Mouse (Mus musculus) CD4-positive helper T cell, adult 2 months (primary cell): ENCODE data around the gene Gm49405.
"Not testable (repeated sequence)": the region's sequence is repeated elsewhere in the genome, so short reads cannot be mapped to it uniquely, and the experiment has no call there.

ENCODE experiments used
- DNase-seq: peaks from one replicate; pipeline ENCODE4 v3.0.0-alpha.2; 2012; ENCODE audit warnings: low read depth, missing footprints, low spot score

The Gm49405 gene

DNA sequence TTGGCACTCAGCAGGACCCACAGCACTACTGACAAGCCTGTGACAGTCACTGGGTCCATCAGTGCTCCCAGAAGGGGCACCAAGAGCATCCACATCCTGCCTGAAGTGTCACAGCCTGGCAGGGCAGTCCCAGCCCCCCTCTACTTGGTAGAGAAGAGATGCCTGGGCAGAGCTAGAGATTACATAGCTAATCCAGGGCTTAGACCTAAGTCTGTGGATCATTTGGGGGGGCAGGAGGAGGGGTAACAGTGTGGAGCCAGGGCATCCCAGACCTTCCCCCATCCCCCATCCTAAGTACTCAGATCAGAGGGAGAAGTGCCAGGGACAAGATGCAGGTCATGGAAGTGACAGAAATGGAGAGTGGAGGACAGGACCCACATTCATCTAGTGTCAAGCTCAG is 14.4 kb downstream of the Gm49405 start:
- no peak for DNase-seq

DNA sequence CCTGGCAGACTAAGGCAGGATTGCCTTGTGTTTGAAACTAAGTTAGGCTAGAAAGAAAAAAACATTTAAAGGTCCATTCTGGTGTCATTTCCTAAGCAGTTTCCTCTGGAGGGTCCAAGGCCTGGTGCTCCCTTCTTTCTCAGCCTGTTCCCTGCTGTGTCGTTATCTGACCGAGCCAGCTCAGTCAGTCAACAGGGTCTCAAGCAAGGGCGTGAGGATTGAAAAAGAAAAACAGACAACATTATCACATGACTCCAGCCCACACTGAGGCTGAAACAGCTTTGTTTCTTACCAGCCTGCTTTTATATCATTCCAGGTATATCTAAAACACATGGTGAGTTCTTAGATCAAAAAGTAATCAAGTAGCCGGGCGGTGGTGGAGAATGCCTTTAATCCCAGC is 15.2 kb downstream of the Gm49405 start:
- DNase-seq = no peak

DNA sequence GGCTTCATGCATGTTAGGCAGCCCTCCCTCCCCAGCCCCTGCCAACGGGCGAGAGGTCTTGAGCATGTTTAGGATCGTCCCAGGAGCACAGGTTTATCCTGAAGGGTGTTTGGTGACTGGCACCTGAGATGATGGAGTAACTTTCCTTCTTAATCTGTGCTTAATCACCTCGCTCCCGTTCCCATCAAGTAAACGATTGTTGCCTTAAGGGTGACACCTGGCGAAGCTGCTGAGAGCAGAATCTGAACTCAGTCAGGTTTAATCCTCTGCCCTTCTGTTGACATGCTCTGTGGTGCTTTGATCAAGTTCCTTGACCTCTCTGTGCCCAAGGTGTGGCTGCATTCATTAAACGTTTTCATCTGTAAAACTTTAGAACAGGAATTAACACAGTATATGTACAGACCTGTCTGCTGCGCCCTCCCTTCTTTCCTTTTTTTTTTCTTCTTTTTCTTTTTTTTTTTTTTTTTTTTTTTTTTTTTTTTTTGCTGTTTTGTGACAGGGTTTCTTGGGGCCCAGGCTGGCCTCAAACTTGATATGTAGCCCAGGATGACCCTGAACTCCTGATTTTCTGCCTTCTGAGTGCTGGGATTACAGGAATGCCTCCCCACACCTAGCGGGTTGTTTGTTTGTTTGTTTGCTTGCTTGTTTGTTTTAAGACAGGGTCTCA is 17.6 kb downstream of the Gm49405 start:
- DNase-seq = no peak

DNA sequence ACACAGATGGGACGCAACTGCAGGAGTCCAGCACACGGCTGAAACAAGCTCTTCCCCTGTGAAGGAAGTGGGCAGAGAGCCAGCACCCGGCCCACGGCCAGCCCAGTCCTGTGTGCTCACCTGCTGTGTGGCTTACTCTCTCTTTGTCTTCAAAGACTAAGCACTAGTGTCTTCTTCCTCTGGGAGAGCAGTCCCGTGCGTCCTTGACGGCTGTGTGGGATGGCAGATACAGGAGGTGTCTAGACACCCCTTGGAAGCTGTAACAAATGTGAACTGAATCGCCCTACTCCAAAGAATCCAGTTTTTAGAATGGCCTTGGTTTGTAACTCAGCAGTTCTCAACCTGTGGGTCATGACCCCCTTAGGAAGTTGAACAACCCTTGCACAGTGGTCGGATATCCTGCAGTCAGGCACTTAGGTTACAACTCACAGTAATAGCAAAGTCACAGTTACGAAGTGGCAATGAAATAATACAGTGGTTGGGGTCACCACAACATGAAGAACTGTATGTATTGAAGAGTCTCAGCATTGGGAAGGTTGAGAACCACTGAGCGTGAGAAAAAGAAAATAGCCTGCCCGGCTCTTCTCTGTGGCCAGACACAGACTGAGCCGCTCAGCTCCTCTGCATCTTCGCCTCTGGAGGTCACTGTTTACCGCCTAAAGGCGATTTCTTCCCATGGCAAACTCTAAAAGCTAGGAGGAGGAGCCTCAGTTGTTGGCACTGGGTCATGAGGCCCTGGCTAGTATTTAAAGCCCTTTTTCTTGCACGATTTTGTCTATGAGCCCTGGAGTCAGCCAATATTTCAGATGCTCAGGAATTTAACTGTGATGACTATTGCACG is 18.5 kb downstream of the Gm49405 start:
- peak; percentile 77 for DNase-seq

DNA sequence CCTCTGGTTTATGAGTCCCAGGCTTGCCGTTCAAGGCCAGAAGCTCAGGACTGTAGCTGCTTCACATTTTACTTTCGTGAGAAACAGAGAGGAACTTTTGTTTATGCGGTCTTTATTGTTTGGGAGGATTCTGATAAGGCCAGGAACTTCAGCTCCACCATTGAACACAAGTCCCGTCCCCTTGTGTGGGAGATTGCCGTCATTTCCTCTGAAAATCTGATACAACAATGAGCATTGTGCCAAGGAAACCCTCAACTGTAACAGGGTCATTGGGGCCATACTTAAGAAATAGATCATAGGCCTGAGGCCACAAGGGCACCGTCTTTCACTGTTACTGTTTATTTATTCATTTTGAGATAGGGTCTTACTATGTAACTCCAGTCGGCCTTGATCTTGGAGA is 22.8 kb downstream of the Gm49405 start:
- DNase-seq = no peak

DNA sequence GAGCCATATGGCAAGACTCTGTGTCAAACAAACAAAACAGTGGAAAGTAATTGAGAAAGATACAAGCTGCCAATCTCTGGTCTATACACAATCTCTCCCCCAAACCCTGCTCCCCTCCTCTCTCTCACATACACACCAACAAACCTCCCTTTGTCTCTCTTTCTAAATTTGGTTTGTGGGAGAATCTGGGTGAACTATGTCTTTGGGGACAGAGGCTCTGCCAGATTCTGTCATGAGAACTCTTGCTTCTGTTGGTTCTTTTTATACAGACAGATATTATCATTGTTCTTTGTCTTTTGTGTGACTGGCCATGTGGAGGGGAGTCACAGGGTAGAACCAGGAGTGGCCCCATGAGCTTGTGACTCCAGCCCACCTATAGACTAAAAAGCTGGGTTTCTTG is 27.1 kb downstream of the Gm49405 start:
- DNase-seq = no peak

DNA sequence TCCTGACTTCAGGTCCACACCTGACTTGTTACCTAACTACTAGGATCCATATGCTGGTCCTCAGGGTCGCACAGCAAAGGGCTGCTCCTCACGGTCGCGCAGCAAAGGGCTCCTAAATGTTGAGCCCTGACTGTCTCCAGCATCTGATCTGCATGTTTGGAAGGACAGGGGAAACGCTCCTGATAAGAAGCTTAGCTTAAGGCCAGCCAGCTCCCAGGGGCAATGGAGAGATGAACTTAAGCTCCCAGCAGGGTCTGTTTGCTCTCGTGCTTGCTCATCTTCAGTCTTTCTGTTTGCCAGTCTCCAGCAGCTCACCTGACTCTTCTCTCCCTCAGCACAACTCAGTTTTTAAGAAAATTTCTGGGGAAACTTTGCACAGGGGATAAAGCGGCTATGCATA is 32.2 kb downstream of the Gm49405 start:
- DNase-seq = no peak

DNA sequence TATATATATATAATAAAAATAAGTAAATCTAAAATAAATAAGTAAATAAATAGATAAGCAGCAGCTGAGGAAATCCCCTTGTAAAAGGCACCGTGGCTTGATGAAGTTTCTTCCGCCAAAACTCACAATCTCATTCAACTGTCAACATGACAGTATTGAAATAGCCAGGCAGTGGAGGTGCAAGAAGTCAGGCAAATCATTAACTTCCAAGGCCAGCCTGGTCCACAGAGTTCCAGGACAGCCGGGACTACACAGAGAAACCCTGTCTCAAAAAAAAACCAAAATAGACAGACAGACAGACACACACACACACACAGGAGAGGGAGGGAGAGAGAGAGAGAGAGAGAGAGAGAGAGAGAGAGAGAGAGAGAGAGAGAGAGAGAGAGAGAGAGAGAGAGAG is 32.9 kb downstream of the Gm49405 start:
- no peak for DNase-seq

DNA sequence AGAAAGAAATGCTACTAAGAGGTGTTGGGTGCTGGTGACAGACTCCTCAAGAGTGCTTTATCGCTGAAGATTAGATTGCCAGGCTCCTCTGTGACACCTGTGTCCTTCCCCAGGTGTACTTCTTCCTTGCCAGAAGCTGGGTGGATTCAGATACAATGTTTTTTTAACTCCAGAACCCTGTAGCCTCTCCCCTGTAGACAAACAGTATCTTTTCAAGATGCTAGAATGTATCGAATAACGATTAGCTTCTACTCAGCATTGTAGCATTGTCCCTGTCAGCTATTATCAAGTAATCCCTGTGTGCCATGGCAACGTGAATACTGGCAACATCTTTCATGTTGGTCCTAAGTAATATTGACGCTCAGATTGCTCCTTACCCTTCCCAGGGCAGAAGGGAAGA is 33.3 kb downstream of the Gm49405 start:
- no peak for DNase-seq

DNA sequence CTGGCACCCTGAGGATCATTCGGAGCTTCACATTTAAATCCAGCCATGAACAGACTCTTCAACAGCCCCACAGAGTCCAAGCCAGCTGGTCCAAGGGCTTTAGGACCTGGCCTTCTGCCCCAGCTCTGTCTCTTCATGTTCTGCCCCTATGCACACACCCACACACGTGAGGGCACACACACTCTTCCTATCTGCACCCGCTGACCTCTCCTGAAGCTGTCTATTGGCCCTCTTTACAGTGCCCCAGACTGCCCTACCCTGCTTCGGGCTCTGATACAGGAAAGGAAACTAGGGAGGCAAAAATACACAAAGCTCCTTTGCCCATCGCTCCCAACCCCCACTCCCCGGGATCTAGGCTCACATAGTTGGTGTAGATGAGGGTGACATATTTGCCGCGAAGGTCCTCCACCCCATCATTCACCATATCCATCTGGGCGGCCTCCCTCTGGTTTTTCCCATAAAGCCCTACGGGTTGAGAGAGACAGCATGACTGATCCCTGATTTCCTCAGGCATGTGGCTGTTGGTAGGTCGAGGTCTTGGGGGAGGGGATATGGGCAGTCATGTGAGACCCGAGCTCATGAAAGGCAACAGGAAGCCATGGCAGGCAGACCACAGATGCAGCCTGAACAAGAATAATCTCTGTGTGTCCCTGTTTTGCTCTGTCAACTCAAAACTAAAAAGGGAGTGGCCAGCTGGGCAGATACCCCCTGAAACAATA is 36.1 kb downstream of the Gm49405 start:
- no peak for DNase-seq

DNA sequence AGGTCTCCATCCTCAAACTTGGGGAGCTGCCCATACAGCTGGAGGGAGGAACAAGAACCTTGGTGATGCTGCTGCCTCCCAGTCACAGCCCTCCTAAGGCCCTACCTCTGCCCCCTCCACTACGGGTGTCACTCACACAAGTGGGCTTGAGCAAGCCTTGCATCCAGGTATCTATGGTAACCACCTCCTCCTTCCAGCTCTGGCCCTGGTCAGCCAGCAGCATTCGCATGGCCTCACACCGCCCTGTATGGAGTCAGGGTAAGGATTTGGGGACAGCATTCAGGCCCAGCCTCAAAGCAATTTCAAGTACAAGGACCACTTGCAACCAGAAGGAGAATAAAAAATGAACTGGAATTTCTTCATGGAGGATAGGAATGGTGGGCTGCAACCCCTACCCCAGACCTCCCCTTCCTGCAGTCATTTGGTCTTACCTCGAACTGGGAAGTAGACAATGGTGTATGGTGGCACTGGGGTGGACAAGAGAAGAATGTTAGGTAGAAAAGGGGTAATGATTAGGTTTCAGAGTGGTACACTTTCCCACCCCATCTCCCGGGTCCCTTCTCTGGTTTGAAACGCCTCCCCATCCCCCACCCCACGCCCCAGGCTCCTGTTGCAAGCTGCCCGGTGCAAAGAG is 36.8 kb downstream of the Gm49405 start:
- DNase-seq = not testable (repeated sequence)

DNA sequence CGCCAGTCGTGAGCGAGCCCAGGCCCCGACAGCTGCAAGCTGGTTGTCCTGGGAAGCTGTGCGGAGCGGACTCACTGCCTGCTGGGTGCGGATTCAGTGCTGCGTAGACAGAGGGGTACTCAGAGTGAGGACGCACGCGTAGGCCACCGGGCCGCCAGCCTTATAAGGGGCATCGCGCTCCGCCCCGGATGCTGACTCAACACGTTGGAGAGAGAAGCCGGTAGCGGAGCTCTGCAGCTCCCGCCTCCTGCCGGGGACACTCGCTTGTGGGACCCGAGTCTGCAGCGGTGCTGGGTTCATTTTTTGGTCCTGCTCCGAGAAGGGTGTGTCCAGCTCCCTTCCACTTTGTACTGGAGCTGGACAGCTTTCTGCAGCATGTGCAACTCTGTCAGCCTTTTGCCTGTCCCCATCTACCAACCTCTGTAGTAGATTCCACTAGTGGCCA is 37.4 kb downstream of the Gm49405 start, which contains the start of gene Gstp1:
Gstp1 (minus strand) TSS at position 198 of the 445 bp plus-strand sequence.
- DNase-seq = peak; percentile 88

DNA sequence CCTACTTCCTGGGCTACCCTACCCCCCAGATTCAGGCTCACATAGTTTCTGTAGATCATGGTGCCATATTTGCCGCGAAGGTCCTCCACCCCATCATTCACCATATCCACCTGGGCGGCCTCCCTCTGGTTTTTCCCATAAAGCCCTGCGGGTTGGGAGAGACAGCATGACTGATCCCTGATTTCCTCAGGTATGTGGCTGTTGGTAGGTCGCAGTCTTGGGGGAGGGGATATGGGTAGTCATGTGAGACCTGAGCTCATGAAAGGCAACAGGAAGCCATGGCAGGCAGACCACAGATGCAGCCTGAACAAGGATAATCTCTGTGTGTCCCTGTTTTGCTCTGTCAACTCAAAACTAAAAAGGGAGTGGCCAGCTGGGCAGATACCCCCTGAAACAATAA is 40.5 kb downstream of the Gm49405 start:
- DNase-seq = not testable (repeated sequence)

DNA sequence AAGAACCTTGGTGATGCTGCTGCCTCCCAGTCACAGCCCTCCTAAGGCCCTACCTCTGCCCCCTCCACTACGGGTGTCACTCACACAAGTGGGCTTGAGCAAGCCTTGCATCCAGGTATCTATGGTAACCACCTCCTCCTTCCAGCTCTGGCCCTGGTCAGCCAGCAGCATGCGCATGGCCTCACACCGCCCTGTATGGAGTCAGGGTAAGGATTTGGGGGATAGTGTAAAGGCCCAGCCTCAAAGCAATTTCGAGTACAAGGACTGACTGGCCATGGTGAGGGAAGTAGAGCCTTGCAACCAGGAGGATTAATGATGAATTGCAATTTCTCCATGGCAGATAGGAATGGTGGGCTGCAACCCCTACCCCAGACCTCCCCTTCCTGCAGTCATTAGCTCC is 41.1 kb downstream of the Gm49405 start:
- not testable (repeated sequence) for DNase-seq

DNA sequence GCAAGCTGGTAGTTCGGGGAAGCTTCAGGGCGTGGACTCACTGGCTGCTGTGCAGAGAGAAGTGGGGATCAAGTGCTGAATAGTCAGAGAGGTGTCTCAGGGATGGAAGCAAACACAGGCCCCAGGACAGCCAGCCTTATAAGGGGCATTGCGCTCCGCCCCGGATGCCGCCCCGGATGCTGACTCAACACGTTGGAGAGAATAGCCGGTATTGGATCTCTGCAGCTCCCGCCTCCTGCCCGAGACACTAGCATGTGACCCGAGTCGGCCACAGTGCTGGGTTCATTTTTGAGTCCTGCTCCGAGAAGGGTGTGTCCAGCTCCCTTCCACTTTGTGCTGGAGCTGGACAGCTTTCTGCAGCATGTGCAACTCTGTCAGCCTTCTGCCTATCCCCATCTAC is 41.7 kb downstream of the Gm49405 start:
- DNase-seq = no peak

DNA sequence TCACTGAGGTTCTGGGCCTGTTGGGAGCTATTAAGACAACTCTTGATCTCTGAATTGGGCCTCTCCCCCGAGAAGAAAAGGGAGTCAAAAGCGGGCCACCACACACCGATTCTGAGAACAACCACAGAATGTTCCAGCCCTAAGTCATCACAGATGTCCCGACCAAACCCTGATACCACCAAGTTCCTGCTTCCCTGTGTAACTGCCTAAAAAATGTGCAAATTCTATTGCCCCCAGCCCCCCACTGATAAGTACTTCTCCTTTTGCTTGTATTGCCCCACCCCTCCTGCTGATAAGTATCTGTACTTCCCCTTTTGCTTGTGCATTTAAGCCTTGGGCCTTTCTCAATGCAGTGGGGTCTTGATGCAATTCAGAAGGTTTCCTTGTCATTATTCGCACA is 43.7 kb downstream of the Gm49405 start:
- not testable (repeated sequence) for DNase-seq

DNA sequence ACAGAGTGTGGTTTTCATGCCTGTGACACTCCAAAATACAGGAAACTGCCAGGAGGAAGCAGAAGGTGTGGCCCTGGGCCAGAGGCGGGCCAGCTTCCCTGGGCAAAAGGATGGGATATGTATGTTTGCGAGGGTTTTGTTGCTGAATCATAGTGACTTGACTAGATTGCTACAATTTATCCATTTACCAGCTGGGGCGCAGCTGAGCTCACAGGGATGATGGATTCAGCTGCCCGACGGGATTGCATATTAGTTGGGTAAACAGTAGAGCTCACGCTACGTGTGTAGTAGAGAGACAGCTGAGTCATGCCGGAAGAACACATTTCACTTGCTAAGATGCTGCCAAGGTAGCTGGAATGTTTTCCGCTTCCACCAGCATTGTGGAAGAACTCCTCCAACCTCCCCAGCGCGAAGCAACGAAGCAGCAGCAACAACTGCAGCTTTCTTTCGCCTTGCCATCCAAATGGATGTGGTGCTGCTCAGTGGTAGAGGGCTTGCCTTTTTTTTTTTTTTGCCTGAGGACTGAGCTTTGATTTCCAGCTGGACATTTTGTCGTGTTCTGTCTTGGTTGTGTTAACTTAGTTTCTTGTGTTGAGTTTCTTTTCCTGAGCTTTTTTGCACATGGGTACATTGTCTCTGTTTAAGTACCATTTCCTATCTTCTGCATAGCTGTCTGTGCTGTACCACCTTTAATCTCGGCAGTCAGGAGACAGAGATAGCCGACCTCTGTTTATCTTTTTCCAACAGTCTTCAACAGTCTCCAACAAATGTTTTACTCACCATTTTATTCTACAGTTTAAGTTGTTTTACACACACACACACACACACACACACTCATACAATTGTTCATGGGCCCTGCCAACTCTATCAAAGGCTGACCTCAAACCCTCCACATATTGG is 45.8 kb downstream of the Gm49405 start, which contains the start of gene Gstp2:
Gstp2 (minus strand) TSS at position 58 of the 900 bp plus-strand sequence.
- DNase-seq = no peak

DNA sequence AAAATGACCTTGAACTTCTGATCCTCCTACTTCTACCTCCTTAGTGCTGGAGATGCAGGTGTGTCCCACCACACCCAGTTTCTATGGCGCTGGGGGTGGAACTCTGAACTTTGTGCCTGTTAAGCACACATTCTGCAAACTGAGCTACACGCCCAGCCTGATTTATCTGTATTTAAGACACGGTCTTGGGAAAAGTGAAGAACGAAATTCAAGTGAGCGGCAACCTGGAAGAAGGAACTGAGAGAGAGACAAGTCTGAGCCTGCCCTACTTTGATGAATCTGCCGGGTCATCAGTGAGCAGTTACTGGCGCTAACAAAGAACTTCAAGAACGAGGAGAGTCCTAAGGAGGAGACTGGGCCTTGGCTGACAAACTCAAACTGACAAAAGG is 46.4 kb downstream of the Gm49405 start:
- no peak for DNase-seq

DNA sequence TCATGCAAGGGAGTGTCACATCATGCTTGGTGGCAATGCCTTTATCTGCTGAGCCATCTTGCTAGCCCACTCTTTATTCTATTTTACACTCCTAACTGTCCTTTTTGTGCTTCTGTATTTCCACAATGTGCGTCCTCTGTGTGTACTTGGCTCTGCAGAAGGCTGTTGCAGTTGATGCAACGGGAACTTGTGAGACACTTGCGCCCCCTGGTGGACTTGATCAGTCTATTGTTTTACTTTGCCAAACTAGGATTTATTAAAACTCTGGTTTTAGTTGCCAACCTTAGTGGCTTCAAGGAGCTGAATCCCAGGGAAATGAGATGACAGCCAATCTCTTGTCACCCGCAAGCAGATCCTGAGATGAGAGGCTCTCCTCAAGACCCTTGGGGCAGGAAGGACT is 47.4 kb downstream of the Gm49405 start:
- DNase-seq = peak; percentile 84

DNA sequence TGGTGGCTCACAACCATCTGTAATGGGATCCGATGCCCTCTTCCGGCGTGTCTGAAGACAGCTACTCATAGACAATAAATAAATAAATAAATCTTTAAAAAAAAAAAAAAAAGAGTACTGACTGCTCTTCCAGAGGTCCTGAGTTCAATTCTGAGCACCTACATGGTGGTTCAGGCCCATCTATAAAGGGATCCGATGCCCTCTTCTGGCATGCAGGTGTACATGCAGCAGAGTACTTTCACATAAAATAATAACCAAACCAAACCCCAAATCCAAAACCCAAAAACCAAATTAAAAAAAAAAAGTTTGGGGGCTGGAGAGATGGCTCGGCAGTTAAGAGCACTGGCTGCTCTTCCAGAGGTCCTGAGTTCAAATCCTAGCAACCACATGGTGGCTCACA is 48.6 kb downstream of the Gm49405 start:
- not testable (repeated sequence) for DNase-seq

DNA sequence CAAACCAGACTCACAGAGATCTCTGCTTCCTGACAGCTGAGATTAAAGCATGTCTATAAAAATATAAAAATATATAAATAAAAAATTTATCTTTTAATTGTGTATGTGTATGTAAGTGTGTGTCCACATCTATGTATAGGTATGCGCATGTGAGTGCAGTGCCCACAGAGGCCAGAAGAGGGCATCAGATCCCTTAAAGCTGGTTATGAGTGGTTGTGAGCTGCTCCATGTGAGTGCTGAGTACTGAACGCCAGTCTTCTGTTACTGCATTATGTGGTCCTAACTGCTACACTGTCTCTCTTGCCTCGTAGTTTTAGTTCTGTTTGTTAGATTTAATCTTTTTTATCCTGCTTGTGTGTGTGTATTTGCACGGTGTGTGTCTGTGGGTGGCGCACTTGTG is 50.6 kb downstream of the Gm49405 start:
- no peak for DNase-seq
